Mouse (Mus musculus) erythroblast, adult 5-6 weeks (primary cell): Measurements from ENCODE around the gene Olfr653. TPM values are rescaled to one million over a fixed set of nuclear protein-coding genes. Genes with fewer than 3 reads are reported as not detected.

ENCODE experiments used
- ATAC-seq: replicated peaks from 2 replicates; pipeline ENCODE4 v1.8.0; 2016; ENCODE audit warnings: moderate number of reproducible peaks, mild to moderate bottlenecking, moderate TSS enrichment, inconsistent platforms; ENCODE audit not compliant: poor library complexity, low FRiP score, severe bottlenecking
- total RNA-seq, 2 experiments: library from RNA; stranded (forward) in 1 of 2; stranded (reverse) in 1 of 2; fragments of 150-400 nt in 1 of 2; fragments of 200-764, 138-1000 nt in 1 of 2; gene quantifications; 2 replicates each; pipeline versions ENCODE4 v1.2.3 to v1.2.4; 2015 to 2017; ENCODE audit warnings: low replicate concordance in 2 of 2

Gene Olfr653
- total RNA-seq (2015; ENCODE audit: low replicate concordance) (not detected in 2 replicates), total RNA-seq (2017; ENCODE audit: low replicate concordance) (not detected in 2 replicates)

GRCm38 (mm10) chr7:104577014-104577413 lies at the start of gene Olfr653:
Gene Olfr653 (plus strand): TSS chr7:104577314.
- no peak for ATAC-seq

GRCm38 (mm10) chr7:104549833-104550232 lies 27.3 kb upstream of the Olfr653 start, which contains the start of gene Olfr651:
Gene Olfr651 (plus strand): TSS chr7:104550133.
- ATAC-seq = no peak

- no peak for ATAC-seq
These were observed 24.4 kb upstream of the Olfr653 start for GRCm38 (mm10) chr7:104552700-104553099.

GRCm38 (mm10) chr7:104560601-104561000 lies 16.5 kb upstream of the Olfr653 start, which contains the start of gene Olfr652:
Gene Olfr652 (plus strand): TSS chr7:104560901.
- no peak for ATAC-seq

- no peak for ATAC-seq
These were observed 3.7 kb downstream of the Olfr653 start for GRCm38 (mm10) chr7:104580846-104581245.

GRCm38 (mm10) chr7:104581429-104581828 lies 4.3 kb downstream of the Olfr653 start:
- no peak for ATAC-seq

GRCm38 (mm10) chr7:104586725-104587124 lies 9.6 kb downstream of the Olfr653 start, which contains the start of gene Olfr654:
Gene Olfr654 (plus strand): TSS chr7:104587025.
- no peak for ATAC-seq

- no peak for ATAC-seq
These were observed 11.2 kb downstream of the Olfr653 start for GRCm38 (mm10) chr7:104588274-104588673.

- no peak for ATAC-seq
These were observed 24.6 kb downstream of the Olfr653 start, which contains the start of gene Olfr655 for GRCm38 (mm10) chr7:104601679-104602078. Gene Olfr655 (minus strand): TSS chr7:104601779.

GRCm38 (mm10) chr7:104603173-104603572 lies 26.1 kb downstream of the Olfr653 start:
- 0 out of 2 replicates have a peak, but pooled peaks have one; percentile 60 for ATAC-seq

GRCm38 (mm10) chr7:104604727-104605126 lies 27.6 kb downstream of the Olfr653 start:
- no peak for ATAC-seq

- no peak for ATAC-seq
These were observed 36.5 kb downstream of the Olfr653 start, which contains the start of gene Olfr656 for GRCm38 (mm10) chr7:104613655-104614054. Gene Olfr656 (plus strand): TSS chr7:104613955.

GRCm38 (mm10) chr7:104624494-104624893 lies 47.4 kb downstream of the Olfr653 start, which contains the start of gene Olfr657:
Gene Olfr657 (plus strand): TSS chr7:104624794.
- ATAC-seq = no peak

Other genes with a start within 250 kb of the Olfr653 start
- gene Trim34b, start 247.8 kb upstream of the Olfr653 start, total RNA-seq (2015; ENCODE audit: low replicate concordance) = 2.9 TPM in 1 of 2 replicates, not detected in the other
- not detected in 2 replicates for gene Trim34b, start 247.8 kb upstream of the Olfr653 start, total RNA-seq (2017; ENCODE audit: low replicate concordance)
- 29.7 and 32.9 TPM in 2 replicates for gene Trim12c, start 224.0 kb upstream of the Olfr653 start, total RNA-seq (2015; ENCODE audit: low replicate concordance)
- gene Trim12c, start 224.0 kb upstream of the Olfr653 start, total RNA-seq (2017; ENCODE audit: low replicate concordance) = 58.3 and 59.0 TPM in 2 replicates
- 0.19 and 7.5 TPM in 2 replicates for gene Trim30b, start 207.4 kb upstream of the Olfr653 start, total RNA-seq (2015; ENCODE audit: low replicate concordance)
- gene Trim30b, start 207.4 kb upstream of the Olfr653 start, total RNA-seq (2017; ENCODE audit: low replicate concordance) = 4.9 and 5.0 TPM in 2 replicates
- not detected in 2 replicates for gene Trim30c, start 176.5 kb upstream of the Olfr653 start, total RNA-seq (2015; ENCODE audit: low replicate concordance)
- 0.68 and 1.1 TPM in 2 replicates for gene Trim30c, start 176.5 kb upstream of the Olfr653 start, total RNA-seq (2017; ENCODE audit: low replicate concordance)
- gene Trim30a, start 112.1 kb upstream of the Olfr653 start, total RNA-seq (2015; ENCODE audit: low replicate concordance) = 17.5 and 25.9 TPM in 2 replicates
- 12.5 and 17.6 TPM in 2 replicates for gene Trim30a, start 112.1 kb upstream of the Olfr653 start, total RNA-seq (2017; ENCODE audit: low replicate concordance)
- gene Trim30d, start 69.5 kb upstream of the Olfr653 start, total RNA-seq (2015; ENCODE audit: low replicate concordance) = 7.5 and 10.0 TPM in 2 replicates
- 5.9 and 9.5 TPM in 2 replicates for gene Trim30d, start 69.5 kb upstream of the Olfr653 start, total RNA-seq (2017; ENCODE audit: low replicate concordance)
- gene Olfr651, start 27.2 kb upstream of the Olfr653 start, total RNA-seq (2015; ENCODE audit: low replicate concordance) = not detected in 2 replicates
- gene Olfr651, start 27.2 kb upstream of the Olfr653 start, total RNA-seq (2017; ENCODE audit: low replicate concordance) = not detected in 2 replicates
- not detected in 2 replicates for gene Olfr652, start 16.4 kb upstream of the Olfr653 start, total RNA-seq (2015; ENCODE audit: low replicate concordance)
- gene Olfr652, start 16.4 kb upstream of the Olfr653 start, total RNA-seq (2017; ENCODE audit: low replicate concordance) = 0.70 TPM in 1 of 2 replicates, not detected in the other
- gene Olfr654, start 9.7 kb downstream of the Olfr653 start, total RNA-seq (2015; ENCODE audit: low replicate concordance) = not detected in 2 replicates
- gene Olfr654, start 9.7 kb downstream of the Olfr653 start, total RNA-seq (2017; ENCODE audit: low replicate concordance) = not detected in 2 replicates
- gene Olfr655, start 24.5 kb downstream of the Olfr653 start, total RNA-seq (2015; ENCODE audit: low replicate concordance) = not detected in 2 replicates
- gene Olfr655, start 24.5 kb downstream of the Olfr653 start, total RNA-seq (2017; ENCODE audit: low replicate concordance) = not detected in 2 replicates
- not detected in 2 replicates for gene Olfr656, start 36.6 kb downstream of the Olfr653 start, total RNA-seq (2015; ENCODE audit: low replicate concordance)
- gene Olfr656, start 36.6 kb downstream of the Olfr653 start, total RNA-seq (2017; ENCODE audit: low replicate concordance) = 0.68 TPM in 1 of 2 replicates, not detected in the other
- not detected in 2 replicates for gene Olfr657, start 47.5 kb downstream of the Olfr653 start, total RNA-seq (2015; ENCODE audit: low replicate concordance)
- not detected in 2 replicates for gene Olfr657, start 47.5 kb downstream of the Olfr653 start, total RNA-seq (2017; ENCODE audit: low replicate concordance)
- gene Olfr658, start 70.0 kb downstream of the Olfr653 start, total RNA-seq (2015; ENCODE audit: low replicate concordance) = not detected in 2 replicates
- not detected in 2 replicates for gene Olfr658, start 70.0 kb downstream of the Olfr653 start, total RNA-seq (2017; ENCODE audit: low replicate concordance)
- gene Olfr659, start 89.4 kb downstream of the Olfr653 start, total RNA-seq (2015; ENCODE audit: low replicate concordance) = not detected in 2 replicates
- gene Olfr659, start 89.4 kb downstream of the Olfr653 start, total RNA-seq (2017; ENCODE audit: low replicate concordance) = not detected in 2 replicates
- gene Olfr661, start 109.2 kb downstream of the Olfr653 start, total RNA-seq (2015; ENCODE audit: low replicate concordance) = not detected in 2 replicates
- not detected in 2 replicates for gene Olfr661, start 109.2 kb downstream of the Olfr653 start, total RNA-seq (2017; ENCODE audit: low replicate concordance)
- not detected in 2 replicates for gene Usp17le, start 200.2 kb downstream of the Olfr653 start, total RNA-seq (2015; ENCODE audit: low replicate concordance)
- gene Usp17le, start 200.2 kb downstream of the Olfr653 start, total RNA-seq (2017; ENCODE audit: low replicate concordance) = not detected in 2 replicates